Mouse (Mus musculus) MEL (cell line): ENCODE measurements around the gene Fzd1. TPM values are rescaled to one million over a fixed set of nuclear protein-coding genes. Genes with fewer than 3 reads are reported as not detected.

Source experiments
- DNase-seq: peaks from one replicate; pipeline ENCODE4 v3.0.0; 2011; ENCODE audit warnings: low read depth, low spot score
- H3K27ac ChIP-seq: 2 replicates; pipeline ENCODE4 v1.5.1; 2012; ENCODE audit warnings: low read depth, mild to moderate bottlenecking, control low read depth, low read length, moderate library complexity; ENCODE audit not compliant: control insufficient read depth
- H3K27me3 ChIP-seq, 2 experiments: fragments of 150-350 bp in 1 of 2; sonication (generic) in 1 of 2; 2 replicates each; pipeline ENCODE4 v1.6.1; 2012; ENCODE audit warnings: low read length in 2 of 2, mild to moderate bottlenecking in 2 of 2, improper control_type of control experiment in 1 of 2, moderate library complexity in 1 of 2; ENCODE audit not compliant: insufficient read depth in 2 of 2, control insufficient read depth in 1 of 2
- H3K36me3 ChIP-seq, 2 experiments: 2 replicates each; pipeline ENCODE4 v1.6.1; 2012 to 2014; ENCODE audit warnings: low read length in 2 of 2, improper control_type of control experiment in 1 of 2, inconsistent platforms in 1 of 2, mild to moderate bottlenecking in 1 of 2; ENCODE audit not compliant: insufficient read depth in 2 of 2, control insufficient read depth in 1 of 2
- H3K4me1 ChIP-seq, 2 experiments: fragments of 150-350 bp in 1 of 2; sonication (generic) in 1 of 2; 2 replicates each; pipeline ENCODE4 v1.6.1; 2012; ENCODE audit warnings: low read length in 2 of 2, improper control_type of control experiment in 1 of 2, mild to moderate bottlenecking in 1 of 2; ENCODE audit not compliant: insufficient read depth in 2 of 2, control insufficient read depth in 1 of 2
- H3K4me3 ChIP-seq, 2 experiments: fragments of 150-350 bp in 1 of 2; sonication (generic) in 1 of 2; 2 replicates each; pipeline ENCODE4 v1.5.1; 2012; ENCODE audit warnings: low read depth in 2 of 2, low read length in 2 of 2, mild to moderate bottlenecking in 2 of 2, moderate library complexity in 2 of 2, control low read depth in 1 of 2, improper control_type of control experiment in 1 of 2; ENCODE audit not compliant: control insufficient read depth in 1 of 2, insufficient read depth in 1 of 2
- H3K79me2 ChIP-seq: 2 replicates; pipeline ENCODE4 v1.6.1; 2012; ENCODE audit warnings: mild to moderate bottlenecking, low read length, moderate library complexity; ENCODE audit not compliant: control insufficient read depth, poor library complexity, insufficient read depth
- H3K9ac ChIP-seq: 2 replicates; pipeline ENCODE4 v1.6.1; 2012; ENCODE audit warnings: low read depth, mild to moderate bottlenecking, control low read depth, low read length, moderate library complexity; ENCODE audit not compliant: control insufficient read depth, poor library complexity, severe bottlenecking
- H3K9me3 ChIP-seq: fragments of 150-350 bp; sonication (generic); replicated peaks from 2 replicates; pipeline ENCODE4 v1.6.1; 2012; ENCODE audit warnings: mild to moderate bottlenecking, low read length, improper control_type of control experiment, moderate library complexity; ENCODE audit not compliant: insufficient read depth
- CTCF ChIP-seq, 3 experiments: IDR thresholded peaks in 2 of 3; conservative IDR thresholded peaks in 1 of 3; 2 replicates each; pipeline ENCODE4 v1.5.1; 2011 to 2012; ENCODE audit warnings: low read length in 3 of 3, low read depth in 2 of 3, mild to moderate bottlenecking in 2 of 3, improper control_type of control experiment in 1 of 3, inconsistent platforms in 1 of 3, mixed read lengths in 1 of 3, moderate library complexity in 1 of 3; ENCODE audit not compliant: control insufficient read depth in 1 of 3, insufficient read depth in 1 of 3, poor library complexity in 1 of 3, severe bottlenecking in 1 of 3
- E2F4 ChIP-seq: IDR thresholded peaks from 2 replicates; pipeline ENCODE4 v1.6.1; 2011; ENCODE audit warnings: low read depth, low read length, improper control_type of control experiment, borderline replicate concordance
- ELF1 ChIP-seq: IDR thresholded peaks from 2 replicates; pipeline ENCODE4 v1.6.1; 2014; ENCODE audit warnings: low read depth, mild to moderate bottlenecking, inconsistent platforms, low read length, improper control_type of control experiment, moderate library complexity
- EP300 ChIP-seq, 2 experiments: IDR thresholded peaks; 2 replicates each; pipeline ENCODE4 v1.6.1; 2011; ENCODE audit warnings: improper control_type of control experiment in 2 of 2, low read length in 2 of 2, low read depth in 1 of 2, mild to moderate bottlenecking in 1 of 2
- ETS1 ChIP-seq: IDR thresholded peaks from 2 replicates; pipeline ENCODE4 v1.6.1; 2012; ENCODE audit warnings: low read depth, mild to moderate bottlenecking, inconsistent platforms, low read length, improper control_type of control experiment, moderate library complexity
- GATA1 ChIP-seq: IDR thresholded peaks from 2 replicates; pipeline ENCODE4 v1.6.1; 2011; ENCODE audit warnings: low read depth, low read length, improper control_type of control experiment
- JUND ChIP-seq: IDR thresholded peaks from 2 replicates; pipeline ENCODE4 v1.6.1; 2011; ENCODE audit warnings: low read depth, mild to moderate bottlenecking, improper control_type of control experiment, low read length
- MAFK ChIP-seq: IDR thresholded peaks from 2 replicates; pipeline ENCODE4 v1.6.1; 2011; ENCODE audit warnings: low read depth, mild to moderate bottlenecking, low read length, improper control_type of control experiment, borderline replicate concordance
- MAX ChIP-seq: IDR thresholded peaks from 2 replicates; pipeline ENCODE4 v1.6.1; 2011; ENCODE audit warnings: low read length, improper control_type of control experiment
- MAZ ChIP-seq: IDR thresholded peaks from 2 replicates; pipeline ENCODE4 v1.6.1; 2012; ENCODE audit warnings: low read depth, mild to moderate bottlenecking, inconsistent platforms, low read length, improper control_type of control experiment
- MYB ChIP-seq: IDR thresholded peaks from 2 replicates; pipeline ENCODE4 v1.6.1; 2011; ENCODE audit warnings: mild to moderate bottlenecking, low read depth, low read length, improper control_type of control experiment
- MYC ChIP-seq: IDR thresholded peaks from 2 replicates; pipeline ENCODE4 v1.6.1; 2011; ENCODE audit warnings: low read depth, mild to moderate bottlenecking, low read length, improper control_type of control experiment, moderate library complexity
- POLR2A ChIP-seq, 2 experiments: IDR thresholded peaks; 2 replicates each; pipeline ENCODE4 v1.6.1; 2011 to 2012; ENCODE audit warnings: low read length in 2 of 2, mild to moderate bottlenecking in 2 of 2, control low read depth in 1 of 2, improper control_type of control experiment in 1 of 2, low read depth in 1 of 2, moderate library complexity in 1 of 2; ENCODE audit not compliant: control insufficient read depth in 1 of 2, insufficient read depth in 1 of 2, poor library complexity in 1 of 2
- POLR2AphosphoS2 ChIP-seq: IDR thresholded peaks from 2 replicates; pipeline ENCODE4 v1.6.1; 2011; ENCODE audit warnings: low read length, improper control_type of control experiment
- POLR2AphosphoS5 ChIP-seq: IDR thresholded peaks from 2 replicates; pipeline ENCODE4 v1.6.1; 2012; ENCODE audit warnings: low read depth, borderline replicate concordance, mild to moderate bottlenecking, inconsistent platforms, low read length, moderate library complexity, mixed read lengths
- RCOR1 ChIP-seq: IDR thresholded peaks from 2 replicates; pipeline ENCODE4 v1.6.1; 2012; ENCODE audit warnings: low read depth, mild to moderate bottlenecking, inconsistent platforms, low read length, improper control_type of control experiment
- TAL1 ChIP-seq: IDR thresholded peaks from 2 replicates; pipeline ENCODE4 v1.6.1; 2012; ENCODE audit warnings: mild to moderate bottlenecking, inconsistent platforms, low read length, moderate library complexity, mixed read lengths
- TCF12 ChIP-seq: IDR thresholded peaks from 2 replicates; pipeline ENCODE4 v1.6.1; 2014; ENCODE audit warnings: low read depth, mild to moderate bottlenecking, inconsistent platforms, low read length, improper control_type of control experiment, moderate library complexity
- UBTF ChIP-seq: IDR thresholded peaks from 2 replicates; pipeline ENCODE4 v1.6.1; 2012; ENCODE audit warnings: low read depth, mild to moderate bottlenecking, inconsistent platforms, low read length, improper control_type of control experiment, moderate library complexity, borderline replicate concordance; ENCODE audit not compliant: insufficient read depth
- USF2 ChIP-seq, 2 experiments: IDR thresholded peaks; 2 replicates each; pipeline ENCODE4 v1.6.1; 2011 to 2012; ENCODE audit warnings: improper control_type of control experiment in 2 of 2, low read length in 2 of 2, borderline replicate concordance in 1 of 2, inconsistent platforms in 1 of 2, low read depth in 1 of 2, mild to moderate bottlenecking in 1 of 2; ENCODE audit not compliant: insufficient read depth in 1 of 2
- ZKSCAN1 ChIP-seq: IDR thresholded peaks from 2 replicates; pipeline ENCODE4 v1.6.1; 2012; ENCODE audit warnings: low read depth, mild to moderate bottlenecking, inconsistent platforms, low read length, improper control_type of control experiment, moderate library complexity
- ZMIZ1 ChIP-seq: IDR thresholded peaks from 2 replicates; pipeline ENCODE4 v1.6.1; 2012; ENCODE audit warnings: low read depth, mild to moderate bottlenecking, inconsistent platforms, low read length, improper control_type of control experiment, moderate library complexity
- polyA plus RNA-seq, 2 experiments: library from polyadenylated mRNA; stranded (reverse) in 1 of 2; unstranded in 1 of 2; fragments of >175 nt in 1 of 2; fragments of >200 nt in 1 of 2; gene quantifications; 2 replicates each; pipeline versions ENCODE4 v1.2.1 to v1.2.4; 2012; ENCODE audit warnings: low replicate concordance in 2 of 2, low read depth in 1 of 2; ENCODE audit not compliant: insufficient read length in 2 of 2, insufficient read depth in 1 of 2, missing spikeins in 1 of 2
- total RNA-seq: library from RNA; depleted of rRNA; stranded (reverse); fragments of 300-350 nt; gene quantifications from 2 replicates; pipeline ENCODE4 v1.2.3, GENCODE M21; 2012; rRNA removed

Fzd1 gene
- total RNA-seq, result not detected in 2 replicates
- not detected for polyA plus RNA-seq

GRCm38 (mm10) chr5:4757902-4758301, at the start of gene Fzd1:
Gene Fzd1 (minus strand): TSS chr5:4758035.
- Histone ChIP-seq H3K27me3 (no peaks in the 10 kb centered on the region), H3K36me3 (no peaks in the 10 kb centered on the region), H3K27ac (no peak within 1 kb of the TSS), H3K4me1 (no peaks in the 10 kb centered on the region), H3K79me2 (no peaks in the 10 kb centered on the region), H3K9me3 (no peaks in the 10 kb centered on the region), H3K4me3 (no peak within 1 kb of the TSS), H3K9ac (no peak within 1 kb of the TSS)
- no peak for TF ChIP-seq ZMIZ1
- no peak for DNase-seq

GRCm38 (mm10) chr5:4805228-4805627, 47.4 kb upstream of the Fzd1 start:
- H3K36me3 ChIP-seq, result no peaks in the 10 kb centered on the region
- no peaks in the 10 kb centered on the region for H3K27me3 ChIP-seq
- H3K79me2 ChIP-seq, result no peaks in the 10 kb centered on the region
- H3K9me3 ChIP-seq, result no peaks in the 10 kb centered on the region
- no peak overlapping the region for H3K4me3 ChIP-seq
- no peak overlapping the region for H3K27ac ChIP-seq
- TF ChIP-seq ZMIZ1 (no peak), JUND (no peak), POLR2AphosphoS5 (no peak), USF2 (IDR thresholded peaks at IDR 0.05; ENCODE audit: borderline replicate concordance in 1 of 2, insufficient read depth in 1 of 2, low read depth in 1 of 2, low read length in 2 of 2) (no peak), MYC (no peak), ETS1 (no peak), MAFK (no peak), E2F4 (no peak), EP300 (IDR thresholded peaks at IDR 0.05; ENCODE audit: low read depth in 1 of 2, low read length in 2 of 2) (no peak), ZKSCAN1 (no peak), MYB (no peak), POLR2A (IDR thresholded peaks at IDR 0.05; ENCODE audit: control insufficient read depth in 1 of 2, insufficient read depth in 1 of 2, low read depth in 1 of 2, low read length in 2 of 2, poor library complexity in 1 of 2) (no peak), POLR2AphosphoS2 (no peak), TCF12 (no peak)
- DNase-seq, result no peak
- H3K4me1 ChIP-seq, result no peaks in the 10 kb centered on the region
- H3K9ac ChIP-seq, result no peak overlapping the region

- Histone ChIP-seq H3K79me2 (no peaks in the 10 kb centered on the region), H3K27ac (no peak overlapping the region), H3K4me1 (no peaks in the 10 kb centered on the region), H3K36me3 (no peaks in the 10 kb centered on the region), H3K9ac (no peak overlapping the region), H3K9me3 (no peaks in the 10 kb centered on the region), H3K4me3 (no peak overlapping the region), H3K27me3 (no peaks in the 10 kb centered on the region)
- TF ChIP-seq GATA1, result no peak
- TF ChIP-seq CTCF (IDR thresholded peaks at IDR 0.05 in 2 of 3, conservative IDR thresholded peaks at IDR 0.05 in 1 of 3; ENCODE audit: control insufficient read depth in 1 of 3, insufficient read depth in 1 of 3, low read depth in 2 of 3, low read length in 3 of 3, poor library complexity in 1 of 3, severe bottlenecking in 1 of 3), result no peak
- TF ChIP-seq UBTF, result no peak
- no peak for TF ChIP-seq TAL1
- TF ChIP-seq MAZ, result no peak
- no peak for TF ChIP-seq MAX
- no peak for TF ChIP-seq ELF1
- no peak for TF ChIP-seq RCOR1
- DNase-seq, result no peak
These were observed 45.9 kb upstream of the Fzd1 start for GRCm38 (mm10) chr5:4803708-4804107.
